Mouse (Mus musculus): ENCODE measurements around the gene Zdhhc18. TPM values are rescaled to one million over a fixed set of nuclear protein-coding genes. Genes with fewer than 3 reads are reported as not detected.

Zdhhc18 gene
- total RNA-seq, 2 experiments from 2014 or later: 15.2 to 24.9 TPM

GRCm38 (mm10) chr4:133631071-133631768 is 18.7 kb downstream of the Zdhhc18 start:
- DNase-seq: peak in 1 of 2 experiments; percentile 47

DNA sequence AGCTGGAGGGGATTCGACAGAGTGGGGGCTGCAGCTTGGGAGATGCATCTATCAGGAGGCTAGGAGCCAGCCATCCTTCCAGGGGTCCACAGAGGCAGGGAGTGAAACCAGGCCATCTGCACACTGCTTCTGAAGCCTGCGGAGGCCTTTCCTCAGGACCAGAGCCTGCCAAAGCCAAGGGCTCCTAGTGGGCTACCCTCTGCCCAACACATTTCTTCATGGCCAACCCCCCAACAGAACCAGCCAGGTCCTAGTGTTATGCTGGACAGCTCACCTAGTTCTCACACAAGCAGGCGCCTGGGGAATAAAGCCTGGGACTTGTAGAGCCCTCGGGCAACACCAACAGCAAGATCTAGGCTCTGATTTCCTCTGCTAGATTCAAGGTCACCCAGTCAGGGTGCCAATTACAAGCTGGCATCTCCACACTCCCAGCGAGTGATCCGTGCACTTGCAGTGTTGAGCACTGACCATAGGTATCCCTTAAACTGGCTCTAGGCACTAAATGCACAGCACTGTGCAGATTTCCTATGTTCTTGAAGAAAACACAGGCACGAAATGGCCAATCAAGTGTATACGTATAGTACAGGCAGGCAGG is 19.5 kb downstream of the Zdhhc18 start:
- DNase-seq: no peak

DNA sequence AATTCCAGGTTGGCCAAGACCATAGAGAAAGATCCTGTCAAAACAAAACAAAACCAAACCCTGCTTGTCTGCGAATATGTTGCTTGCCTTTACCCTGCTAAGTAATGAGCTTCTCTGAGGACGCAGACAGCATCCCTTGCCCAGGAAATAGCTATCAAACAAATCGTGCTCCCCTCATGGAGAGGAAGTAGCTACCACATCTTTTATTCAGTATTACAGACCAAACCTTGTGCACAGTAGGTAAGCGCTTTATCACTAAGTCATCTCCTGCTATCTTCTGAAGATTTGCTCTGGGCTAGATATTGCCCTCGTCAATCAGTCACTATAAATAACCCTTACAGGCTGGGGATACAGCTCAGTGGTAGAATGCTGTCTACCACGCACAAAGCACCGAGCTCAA is 20.8 kb downstream of the Zdhhc18 start:
- DNase-seq: no peak

DNA sequence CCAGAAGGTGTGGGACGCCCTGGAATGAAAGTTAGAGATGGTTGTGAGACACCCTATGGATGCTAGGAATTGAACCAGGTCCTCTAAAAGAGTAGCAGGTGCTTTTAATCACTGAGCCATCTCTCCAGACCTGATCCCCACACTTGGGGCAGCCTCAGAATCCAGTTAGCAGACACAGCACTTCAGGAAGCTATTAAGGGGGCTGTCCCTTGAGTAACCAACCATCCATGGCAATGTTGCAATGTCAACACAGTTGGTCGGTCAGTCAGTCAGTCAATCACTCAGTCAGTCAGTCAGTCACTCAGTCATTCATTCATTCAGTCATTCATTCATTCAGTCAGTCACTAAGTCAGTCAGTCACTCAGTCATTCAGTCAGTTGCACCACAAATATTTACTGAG is 21.4 kb downstream of the Zdhhc18 start:
- no peak for DNase-seq

DNA sequence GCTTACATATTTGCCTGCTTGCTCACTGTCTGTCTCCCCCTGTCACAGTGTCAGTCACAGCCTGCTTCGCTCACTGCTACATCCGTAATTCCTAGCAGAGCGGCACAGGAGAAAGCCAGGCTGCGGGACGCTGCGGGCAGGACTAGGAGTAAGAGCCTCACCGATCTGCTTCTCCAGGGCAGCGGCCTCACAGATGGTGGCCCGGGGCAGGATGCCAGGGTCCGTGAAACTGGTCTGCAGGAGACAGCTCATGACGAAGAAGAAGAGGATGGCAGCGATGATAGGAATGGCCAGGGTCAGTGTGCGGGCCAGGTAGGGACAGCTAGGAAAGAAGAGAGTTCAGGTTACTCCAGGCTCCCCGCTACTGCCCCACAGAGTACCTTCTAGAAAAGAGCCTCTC is 22.9 kb downstream of the Zdhhc18 start:
- no peak for DNase-seq

DNA sequence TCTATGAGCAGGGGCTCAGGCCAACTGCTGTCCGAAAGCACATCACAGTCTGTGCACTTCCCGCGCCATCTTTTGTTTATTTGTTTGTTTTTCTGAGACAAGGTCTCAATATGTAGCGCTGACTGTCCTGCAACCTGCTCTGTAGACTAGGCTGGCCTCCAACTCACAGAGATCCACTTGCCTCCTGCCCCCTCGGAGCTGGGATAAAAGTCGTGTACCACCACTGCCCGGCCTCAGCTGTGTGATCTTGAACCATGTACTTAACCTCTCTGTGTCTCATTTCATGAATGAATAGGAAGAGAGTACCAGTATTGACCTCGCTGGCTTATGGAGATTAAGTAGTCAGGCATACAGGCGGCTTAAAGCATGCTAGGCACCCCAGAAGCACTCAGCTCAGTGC is 23.3 kb downstream of the Zdhhc18 start:
- DNase-seq: no peak

GRCm38 (mm10) chr4:133626221-133626620 is 23.7 kb downstream of the Zdhhc18 start:
- DNase-seq: no peak

- peak; percentile 51 to 73 for DNase-seq
Observed at GRCm38 (mm10) chr4:133625621-133626071, 24.3 kb downstream of the Zdhhc18 start.

DNA sequence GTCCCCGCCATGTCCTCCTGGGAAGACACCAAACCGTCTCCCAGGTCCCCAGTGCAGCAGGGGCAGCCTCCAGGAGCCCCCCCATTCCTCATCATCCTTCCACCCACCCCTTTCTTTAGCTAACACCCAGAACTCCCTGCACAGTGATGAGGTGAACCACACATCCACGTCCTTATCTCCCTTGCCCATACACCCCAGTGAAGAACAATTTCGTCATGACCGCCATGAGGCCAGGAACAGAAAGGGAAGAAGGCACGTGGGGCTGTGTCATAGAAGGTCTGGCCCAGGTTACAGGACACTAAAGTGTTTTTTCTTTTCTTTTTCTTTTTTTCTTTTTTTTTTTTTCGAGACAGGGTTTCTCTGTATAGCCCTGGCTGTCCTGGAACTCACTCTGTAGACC is 25.1 kb downstream of the Zdhhc18 start:
- DNase-seq: no peak

DNA sequence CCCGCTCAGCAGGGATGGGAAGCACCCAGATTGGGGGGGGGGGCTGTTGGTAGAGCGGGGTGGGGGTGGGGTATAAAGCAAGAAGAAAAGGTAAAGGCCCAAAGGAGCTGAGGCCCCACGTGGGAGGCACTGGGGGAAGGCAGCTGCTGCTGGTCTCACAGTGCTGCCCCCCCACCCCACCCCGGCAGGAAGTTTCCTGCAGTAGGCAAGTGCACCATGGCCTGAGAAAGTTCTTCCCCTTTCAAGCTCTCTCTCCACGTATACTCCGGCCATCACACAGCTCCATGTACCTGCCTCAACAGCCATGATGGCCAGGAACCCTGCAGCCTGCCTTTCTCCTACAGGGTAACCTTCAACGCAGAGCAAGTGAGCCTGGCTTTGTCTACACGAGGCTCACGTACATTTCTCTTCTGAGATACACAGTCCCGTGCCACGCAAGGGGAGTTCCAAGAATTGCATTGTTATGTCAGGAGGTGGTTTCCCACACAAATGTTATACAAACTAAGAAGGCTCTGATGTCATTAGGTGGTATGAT is 27.7 kb downstream of the Zdhhc18 start:
- no peak for DNase-seq

GRCm38 (mm10) chr4:133620668-133621067 is 29.3 kb downstream of the Zdhhc18 start:
- DNase-seq: no peak

- no peak for DNase-seq
Observed at GRCm38 (mm10) chr4:133619473-133620136, 30.3 kb downstream of the Zdhhc18 start.

DNA sequence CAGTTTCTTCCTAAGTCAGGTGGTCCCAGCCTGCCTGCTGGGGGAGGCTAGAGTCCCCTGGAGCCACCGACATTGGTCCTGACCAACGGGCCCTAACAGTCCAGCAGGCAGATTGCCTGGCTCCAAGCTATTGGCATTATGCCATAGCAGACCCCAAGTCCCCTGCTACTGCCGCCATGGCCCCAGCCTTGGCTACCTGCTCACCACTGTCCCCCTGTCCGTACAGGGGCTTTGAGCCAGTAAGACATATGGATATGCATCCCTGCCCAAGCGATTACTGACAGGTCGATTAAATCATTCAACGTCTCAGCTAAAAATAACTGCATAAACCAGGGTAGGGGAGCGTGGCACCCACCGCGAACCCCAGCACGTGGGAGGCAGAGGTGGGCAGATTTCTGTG is 32.0 kb downstream of the Zdhhc18 start:
- DNase-seq: no peak

DNA sequence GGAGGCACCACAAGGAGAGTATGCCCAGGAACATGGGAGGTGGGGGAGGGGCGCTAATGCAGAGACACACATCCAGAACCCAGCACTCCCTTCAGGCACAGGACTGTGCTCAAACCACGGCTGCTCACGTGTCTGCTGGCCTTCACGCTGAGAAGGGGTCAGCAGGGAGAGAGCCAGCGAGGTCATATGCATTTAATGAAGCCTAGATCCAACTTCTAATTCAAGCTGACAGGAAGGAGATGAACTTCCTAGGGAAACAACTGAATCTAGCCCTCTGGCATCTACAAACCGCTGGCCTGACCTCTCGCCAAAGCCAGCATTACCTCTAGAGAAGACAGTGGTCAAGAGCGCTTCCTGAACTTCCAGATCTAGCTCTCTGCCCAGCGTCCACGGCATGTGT is 34.5 kb downstream of the Zdhhc18 start:
- DNase-seq: peak in 1 of 2 experiments; percentile 44

DNA sequence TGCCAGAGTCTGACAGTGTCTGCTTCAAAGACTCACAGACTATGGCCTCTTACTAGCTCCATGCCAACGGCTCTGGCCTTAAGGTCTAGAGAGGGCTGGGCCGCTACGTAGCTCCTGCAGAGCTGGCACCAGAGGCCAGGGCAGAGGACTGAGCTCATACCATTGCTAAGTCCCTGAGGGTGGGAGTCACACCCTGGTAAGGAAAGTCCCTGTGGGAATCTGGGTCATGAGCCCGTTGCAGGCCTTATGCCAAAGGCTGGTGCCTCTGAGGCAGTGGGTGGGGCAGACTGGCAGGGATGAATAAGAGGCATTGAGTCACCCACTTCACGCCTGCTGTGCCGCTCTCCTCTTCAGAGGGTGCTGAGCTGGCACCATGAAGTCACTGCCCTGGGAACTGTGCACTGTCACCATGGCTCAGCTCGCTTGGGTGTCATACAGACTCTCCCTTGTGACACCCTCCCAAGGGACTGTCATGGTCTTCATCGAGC is 35.6 kb downstream of the Zdhhc18 start:
- DNase-seq: peak; percentile 81 to 91

DNA sequence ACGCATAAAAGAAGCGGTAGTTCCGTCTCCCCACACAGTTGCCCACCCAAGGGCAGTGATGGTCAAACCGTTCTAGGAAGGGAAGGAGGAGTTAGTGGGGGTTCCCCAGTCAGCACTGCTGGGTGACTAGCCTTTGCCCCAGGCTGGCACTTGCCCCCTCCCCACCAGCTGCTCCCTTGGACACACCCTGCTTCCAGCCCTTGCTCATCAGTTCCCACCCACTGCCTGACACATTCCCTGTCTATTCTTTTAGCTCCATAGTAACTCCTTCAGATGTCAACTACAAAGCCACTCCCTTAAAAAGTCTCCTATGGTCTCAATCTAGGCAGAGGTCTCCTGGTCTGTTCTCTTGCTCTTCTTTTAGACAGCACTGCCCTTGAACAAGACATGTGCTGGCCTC is 36.1 kb downstream of the Zdhhc18 start:
- no peak for DNase-seq

DNA sequence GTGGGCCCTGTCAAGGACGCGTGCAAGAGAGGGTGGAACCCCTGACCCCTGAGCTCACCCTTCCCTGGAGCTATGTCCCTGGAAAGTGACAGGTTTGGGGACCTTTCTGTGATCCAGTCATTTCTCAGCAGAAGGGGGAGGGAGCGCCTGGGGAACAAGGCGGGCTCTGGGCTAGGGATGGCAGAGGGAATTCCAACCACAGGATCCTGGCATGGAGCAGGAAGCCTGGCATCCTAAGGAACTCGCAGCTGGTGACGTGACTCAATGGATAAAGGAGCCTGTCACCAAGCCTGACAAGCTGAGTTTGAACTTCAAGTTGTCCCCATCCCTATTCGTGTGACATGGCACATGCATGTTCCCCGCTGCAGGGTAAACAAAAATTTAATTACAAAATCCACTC is 36.9 kb downstream of the Zdhhc18 start:
- DNase-seq: no peak

DNA sequence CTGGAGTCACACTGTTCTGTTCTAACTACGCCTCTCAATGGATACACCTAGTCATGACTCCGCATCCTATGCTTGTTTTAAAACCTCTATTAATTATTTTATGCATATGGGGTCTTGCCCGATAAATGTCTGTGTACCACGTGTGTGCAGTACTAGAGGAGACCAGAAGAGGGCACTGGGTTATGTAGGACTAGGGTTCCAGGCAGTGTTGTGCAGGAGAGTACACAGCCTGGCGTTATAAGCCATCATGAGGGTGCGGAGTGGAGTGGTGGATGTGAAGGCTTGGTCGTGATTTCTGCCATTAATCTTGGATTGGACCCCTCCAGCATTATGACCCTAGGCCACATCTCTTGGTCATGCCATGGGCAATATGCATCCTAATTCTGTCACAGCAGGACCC is 37.5 kb downstream of the Zdhhc18 start:
- DNase-seq: no peak

DNA sequence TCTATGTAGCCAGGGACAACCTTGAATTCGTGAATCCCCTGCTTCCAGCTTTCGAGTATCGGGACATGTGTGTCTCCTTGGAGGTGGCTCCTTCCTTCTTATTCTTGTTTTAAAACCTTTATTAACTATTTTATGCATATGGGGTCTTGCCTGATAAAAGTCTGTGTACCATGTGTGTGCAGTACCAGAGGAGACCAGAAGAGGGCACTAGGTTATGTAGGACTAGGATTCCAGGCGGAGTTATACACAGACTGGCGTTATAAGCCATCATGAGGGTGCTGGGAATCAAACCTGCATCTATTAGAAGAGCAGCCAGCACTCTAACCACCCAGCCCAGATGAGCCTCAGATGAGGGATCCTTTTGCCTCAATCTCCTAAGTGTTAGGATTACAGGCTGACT is 38.1 kb downstream of the Zdhhc18 start:
- DNase-seq: no peak

- DNase-seq: peak; percentile 89 to 93
Observed at GRCm38 (mm10) chr4:133609719-133610118, 40.2 kb downstream of the Zdhhc18 start.

- no peak for DNase-seq
Observed at GRCm38 (mm10) chr4:133607284-133607683, 42.7 kb downstream of the Zdhhc18 start.

GRCm38 (mm10) chr4:133605330-133605729 is 44.6 kb downstream of the Zdhhc18 start:
- DNase-seq: no peak

DNA sequence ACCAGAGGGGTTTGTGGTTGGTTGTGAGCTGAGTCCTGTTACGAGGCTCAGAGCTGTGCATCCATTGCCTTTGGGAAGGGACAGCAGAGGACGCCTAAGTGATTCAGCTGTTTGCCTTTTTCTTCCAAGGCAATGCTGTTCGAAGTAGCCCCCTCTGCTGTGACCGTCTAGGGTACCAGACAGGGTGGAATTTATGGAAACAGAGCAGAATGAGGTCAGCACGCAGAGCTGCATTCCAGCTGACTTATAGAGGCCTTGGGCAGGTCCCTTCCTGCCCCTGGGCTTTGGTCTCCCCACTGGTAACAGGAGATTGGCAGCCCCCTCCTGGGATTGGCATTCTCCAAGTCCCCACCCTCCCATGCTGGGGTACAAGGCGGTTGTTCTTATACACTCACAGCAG is 45.1 kb downstream of the Zdhhc18 start:
- DNase-seq: no peak
